Mouse (Mus musculus): Measurements from ENCODE around the gene Pycr1. TPM values are rescaled to one million over a fixed set of nuclear protein-coding genes. Genes with fewer than 3 reads are reported as not detected.

Gene Pycr1
- polyA plus RNA-seq, 1 experiment from 2014 or later: 34.2 TPM

- Histone ChIP-seq H3K27me3 (ENCODE audit: control insufficient read depth, insufficient read depth, low read length) (no peaks in the 10 kb centered on the region), H3K9ac (ENCODE audit: low read length) (peak within 1 kb of the TSS; percentile 100), H3K9me3 (ENCODE audit: control insufficient read depth, low read length) (no peaks in the 10 kb centered on the region), H3K4me2 (ENCODE audit: low read depth, severe bottlenecking) (peak within 1 kb of the TSS; percentile 95), H3K4me3 (ENCODE audit: low read depth, low read length) (peak within 1 kb of the TSS; percentile 96), H3K27ac (replicated peaks; ENCODE audit: low read depth, low read length) (peak within 1 kb of the TSS; percentile 85), H3K36me3 (ENCODE audit: control insufficient read depth, insufficient read depth, low read length) (peaks cover 27% of the 10 kb centered on the region), H3K4me1 (ENCODE audit: control insufficient read depth, insufficient read depth, low read length) (peaks cover 14% of the 10 kb centered on the region)
- WGBS: under 1% methylated on average over 88 of the region's 88 CpGs
- ATAC-seq (ENCODE audit: insufficient number of reproducible peaks, low FRiP score, low TSS enrichment, low read depth): peak; percentile 96
- DNase-seq (ENCODE audit: low spot score): peak; percentile 95
These were observed 45.1 kb downstream of the Pycr1 start, which contains the start of the genes Alyref and Anapc11 for GRCm38 (mm10) chr11:120598283-120598989. Alyref (minus strand) TSS chr11:120598365. Anapc11 (plus strand) TSS chr11:120598421.

GRCm38 (mm10) chr11:120597240-120598235 lies 46.0 kb downstream of the Pycr1 start:
- DNase-seq (ENCODE audit: low spot score): no peak

GRCm38 (mm10) chr11:120588531-120588930 lies 55.0 kb downstream of the Pycr1 start:
- ATAC-seq (ENCODE audit: insufficient number of reproducible peaks, low FRiP score, low TSS enrichment, low read depth) (no peak), DNase-seq (ENCODE audit: low spot score) (no peak)
- no peak overlapping the region for H3K4me3 ChIP-seq (ENCODE audit: low read depth, low read length)
- peaks cover 2% of the 10 kb centered on the region; the same call in 1 of the 2 replicates for H3K9me3 ChIP-seq (ENCODE audit: control insufficient read depth, low read length)
- H3K36me3 ChIP-seq (ENCODE audit: control insufficient read depth, insufficient read depth, low read length): peaks cover 29% of the 10 kb centered on the region
- WGBS: 94% methylated on average over 6 of the region's 6 CpGs
- no peak overlapping the region for H3K27ac ChIP-seq (replicated peaks; ENCODE audit: low read depth, low read length)
- H3K9ac ChIP-seq (ENCODE audit: low read length): no peak overlapping the region
- H3K4me1 ChIP-seq (ENCODE audit: control insufficient read depth, insufficient read depth, low read length): no peaks in the 10 kb centered on the region
- no peak overlapping the region for H3K4me2 ChIP-seq (ENCODE audit: low read depth, severe bottlenecking)
- H3K27me3 ChIP-seq (ENCODE audit: control insufficient read depth, insufficient read depth, low read length): no peaks in the 10 kb centered on the region

More at GRCm38 (mm10) chr11:120597240-120598235, 46.0 kb downstream of the Pycr1 start:
- peak overlapping the region; percentile 96 for H3K4me3 ChIP-seq (ENCODE audit: low read depth, low read length)
- peak overlapping the region; percentile 95 for H3K4me2 ChIP-seq (ENCODE audit: low read depth, severe bottlenecking)
- H3K27ac ChIP-seq (replicated peaks; ENCODE audit: low read depth, low read length): peak overlapping the region; percentile 85
- 5% methylated on average over 86 of the region's 99 CpGs for WGBS
- peaks cover 14% of the 10 kb centered on the region for H3K4me1 ChIP-seq (ENCODE audit: control insufficient read depth, insufficient read depth, low read length)
- peaks cover 29% of the 10 kb centered on the region for H3K36me3 ChIP-seq (ENCODE audit: control insufficient read depth, insufficient read depth, low read length)
- peak; percentile 29 for ATAC-seq (ENCODE audit: insufficient number of reproducible peaks, low FRiP score, low TSS enrichment, low read depth)
- peak overlapping the region; percentile 100 for H3K9ac ChIP-seq (ENCODE audit: low read length)
- H3K27me3 ChIP-seq (ENCODE audit: control insufficient read depth, insufficient read depth, low read length): no peaks in the 10 kb centered on the region
- H3K9me3 ChIP-seq (ENCODE audit: control insufficient read depth, low read length): no peaks in the 10 kb centered on the region

Small RNAs within 50 kb of the gene (microRNA-seq; reads per million reads assigned to microRNA genes)
- not detected for gene Mir6936

Other genes with a start within 250 kb of the Pycr1 start
- 47.1 and 51.1 TPM in 2 replicates for gene Nploc4, start 206.1 kb downstream of the Pycr1 start, polyA plus RNA-seq (2014; fragmentation: Nextera tagmentation; extraction: Ambion mirVana)
- not detected in 2 replicates for gene Tspan10, start 201.1 kb downstream of the Pycr1 start, polyA plus RNA-seq (2014; fragmentation: Nextera tagmentation; extraction: Ambion mirVana)
- 0.19 TPM in 1 of 2 replicates, not detected in the other for gene Pde6g, start 190.3 kb downstream of the Pycr1 start, polyA plus RNA-seq (2014; fragmentation: Nextera tagmentation; extraction: Ambion mirVana)
- gene Oxld1, start 185.7 kb downstream of the Pycr1 start, polyA plus RNA-seq (2014; fragmentation: Nextera tagmentation; extraction: Ambion mirVana): 11.5 and 11.9 TPM in 2 replicates
- 32.6 and 36.4 TPM in 2 replicates for gene Ccdc137, start 185.7 kb downstream of the Pycr1 start, polyA plus RNA-seq (2014; fragmentation: Nextera tagmentation; extraction: Ambion mirVana)
- 56.6 and 58.3 TPM in 2 replicates for gene Arl16, start 176.2 kb downstream of the Pycr1 start, polyA plus RNA-seq (2014; fragmentation: Nextera tagmentation; extraction: Ambion mirVana)
- gene Mrpl12, start 159.2 kb downstream of the Pycr1 start, polyA plus RNA-seq (2014; fragmentation: Nextera tagmentation; extraction: Ambion mirVana): 166 and 177 TPM in 2 replicates
- 57.8 and 58.5 TPM in 2 replicates for gene Slc25a10, start 151.9 kb downstream of the Pycr1 start, polyA plus RNA-seq (2014; fragmentation: Nextera tagmentation; extraction: Ambion mirVana)
- 0.71 and 1.8 TPM in 2 replicates for gene Gcgr, start 113.1 kb downstream of the Pycr1 start, polyA plus RNA-seq (2014; fragmentation: Nextera tagmentation; extraction: Ambion mirVana)
- gene Mcrip1, start 94.0 kb downstream of the Pycr1 start, polyA plus RNA-seq (2014; fragmentation: Nextera tagmentation; extraction: Ambion mirVana): 234 and 252 TPM in 2 replicates
- 0.47 and 0.85 TPM in 2 replicates for gene Ppp1r27, start 92.6 kb downstream of the Pycr1 start, polyA plus RNA-seq (2014; fragmentation: Nextera tagmentation; extraction: Ambion mirVana)
- 640 and 656 TPM in 2 replicates for gene P4hb, start 70.5 kb downstream of the Pycr1 start, polyA plus RNA-seq (2014; fragmentation: Nextera tagmentation; extraction: Ambion mirVana)
- 593 and 597 TPM in 2 replicates for gene Arhgdia, start 62.1 kb downstream of the Pycr1 start, polyA plus RNA-seq (2014; fragmentation: Nextera tagmentation; extraction: Ambion mirVana)
- gene Alyref, start 45.4 kb downstream of the Pycr1 start, polyA plus RNA-seq (2014; fragmentation: Nextera tagmentation; extraction: Ambion mirVana): 810 and 850 TPM in 2 replicates
- gene Anapc11, start 45.3 kb downstream of the Pycr1 start, polyA plus RNA-seq (2014; fragmentation: Nextera tagmentation; extraction: Ambion mirVana): 214 and 223 TPM in 2 replicates
- 1.4 TPM in 1 of 2 replicates, not detected in the other for gene Npb, start 35.3 kb downstream of the Pycr1 start, polyA plus RNA-seq (2014; fragmentation: Nextera tagmentation; extraction: Ambion mirVana)
- 105 and 111 TPM in 2 replicates for gene Pcyt2, start 25.8 kb downstream of the Pycr1 start, polyA plus RNA-seq (2014; fragmentation: Nextera tagmentation; extraction: Ambion mirVana)
- gene Sirt7, start 18.5 kb downstream of the Pycr1 start, polyA plus RNA-seq (2014; fragmentation: Nextera tagmentation; extraction: Ambion mirVana): 24.6 TPM in 2 replicates
- gene Mafg, start 10.2 kb downstream of the Pycr1 start, polyA plus RNA-seq (2014; fragmentation: Nextera tagmentation; extraction: Ambion mirVana): 22.6 and 24.2 TPM in 2 replicates
- not detected in 2 replicates for gene Myadml2, start 4.4 kb upstream of the Pycr1 start, polyA plus RNA-seq (2014; fragmentation: Nextera tagmentation; extraction: Ambion mirVana)
- 6.6 and 7.5 TPM in 2 replicates for gene Notum, start 17.4 kb upstream of the Pycr1 start, polyA plus RNA-seq (2014; fragmentation: Nextera tagmentation; extraction: Ambion mirVana)
- gene Aspscr1, start 29.2 kb upstream of the Pycr1 start, polyA plus RNA-seq (2014; fragmentation: Nextera tagmentation; extraction: Ambion mirVana): 122 and 128 TPM in 2 replicates
- 126 and 127 TPM in 2 replicates for gene Cenpx, start 70.0 kb upstream of the Pycr1 start, polyA plus RNA-seq (2014; fragmentation: Nextera tagmentation; extraction: Ambion mirVana)
- gene Lrrc45, start 70.2 kb upstream of the Pycr1 start, polyA plus RNA-seq (2014; fragmentation: Nextera tagmentation; extraction: Ambion mirVana): 44.3 and 47.8 TPM in 2 replicates
- gene Rac3, start 77.7 kb upstream of the Pycr1 start, polyA plus RNA-seq (2014; fragmentation: Nextera tagmentation; extraction: Ambion mirVana): 7.4 and 12.8 TPM in 2 replicates
- 12.4 and 16.5 TPM in 2 replicates for gene Dcxr, start 83.5 kb upstream of the Pycr1 start, polyA plus RNA-seq (2014; fragmentation: Nextera tagmentation; extraction: Ambion mirVana)
- gene Cbr2, start 88.3 kb upstream of the Pycr1 start, polyA plus RNA-seq (2014; fragmentation: Nextera tagmentation; extraction: Ambion mirVana): 6.7 and 7.4 TPM in 2 replicates
- gene Hmga1b, start 119.0 kb upstream of the Pycr1 start, polyA plus RNA-seq (2014; fragmentation: Nextera tagmentation; extraction: Ambion mirVana): 11.2 and 13.4 TPM in 2 replicates
- gene Rfng, start 140.4 kb upstream of the Pycr1 start, polyA plus RNA-seq (2014; fragmentation: Nextera tagmentation; extraction: Ambion mirVana): 23.7 and 29.5 TPM in 2 replicates
- gene Gps1, start 140.5 kb upstream of the Pycr1 start, polyA plus RNA-seq (2014; fragmentation: Nextera tagmentation; extraction: Ambion mirVana): 266 and 275 TPM in 2 replicates
- 87.4 and 95.9 TPM in 2 replicates for gene Dus1l, start 152.6 kb upstream of the Pycr1 start, polyA plus RNA-seq (2014; fragmentation: Nextera tagmentation; extraction: Ambion mirVana)
- 87.3 and 91.8 TPM in 2 replicates for gene Fasn, start 180.8 kb upstream of the Pycr1 start, polyA plus RNA-seq (2014; fragmentation: Nextera tagmentation; extraction: Ambion mirVana)